Mouse (Mus musculus) embryo, embryonic 9.5 days (tissue): ENCODE data around the gene Il1f10.

Experiments used
- DNase-seq: peaks from one replicate; pipeline ENCODE4 v3.0.0-alpha.2; 2017; ENCODE audit errors: extremely low spot score

Gene Il1f10

DNA sequence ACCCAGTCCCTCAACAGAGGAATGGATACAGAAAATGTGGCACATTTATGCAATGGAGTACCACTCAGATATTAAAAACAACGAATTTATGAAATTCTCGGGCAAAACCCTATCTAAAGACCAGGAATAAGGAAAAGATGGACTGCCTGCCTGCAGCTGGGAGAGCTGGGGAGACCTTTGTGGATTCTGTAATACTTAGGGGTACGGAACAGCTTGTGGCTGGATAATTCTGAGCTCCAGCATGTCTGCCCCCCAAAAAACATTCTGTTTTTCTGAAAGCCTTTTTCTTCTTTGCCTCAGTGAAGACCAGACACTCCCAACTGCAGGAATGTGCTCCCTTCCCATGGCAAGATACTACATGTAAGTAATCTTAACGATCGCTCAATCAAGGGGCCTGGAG, at the start of gene Il1f10:
Gene Il1f10 (plus strand): TSS at position 301 of the 400 bp plus-strand sequence.
- no peak for DNase-seq

DNA sequence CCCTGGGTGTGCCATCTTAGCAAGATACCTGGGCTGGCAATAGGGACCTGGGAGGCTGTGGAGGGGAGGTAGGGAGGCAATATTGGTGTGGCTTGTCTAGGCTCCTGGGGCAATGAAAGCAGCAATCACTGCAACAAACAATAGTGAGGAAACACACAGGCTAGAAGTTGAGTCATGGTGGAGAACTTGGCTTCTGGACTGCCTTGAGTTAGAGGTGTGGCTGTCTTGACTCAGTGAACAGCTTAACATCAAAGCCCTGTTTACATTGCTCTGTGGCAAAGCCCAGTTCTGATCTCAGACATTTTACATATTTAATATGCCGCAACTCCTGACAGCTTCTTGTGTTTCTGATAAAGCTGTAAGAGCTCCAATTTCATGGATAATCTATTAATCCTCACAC, 23.5 kb upstream of the Il1f10 start:
- no peak for DNase-seq

DNA sequence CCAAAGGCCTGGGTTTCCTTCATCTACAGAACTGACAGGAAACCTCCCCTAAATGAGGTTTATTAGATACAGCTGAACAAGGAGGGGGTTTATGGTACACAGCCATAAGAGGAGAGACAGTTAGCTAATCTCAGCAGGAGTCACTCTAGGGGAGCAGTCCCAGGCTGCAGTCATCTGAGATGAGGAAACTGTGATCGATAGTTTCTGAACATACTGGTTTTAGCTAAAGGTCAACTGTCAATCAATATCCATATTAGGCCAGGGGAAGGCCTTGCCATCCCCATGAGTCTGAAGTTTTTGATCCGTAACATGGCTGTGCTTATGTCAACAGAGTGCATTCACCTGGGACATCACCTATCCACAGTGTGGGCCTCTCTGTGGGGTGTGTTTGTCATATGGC, 17.4 kb upstream of the Il1f10 start:
- no peak for DNase-seq

DNA sequence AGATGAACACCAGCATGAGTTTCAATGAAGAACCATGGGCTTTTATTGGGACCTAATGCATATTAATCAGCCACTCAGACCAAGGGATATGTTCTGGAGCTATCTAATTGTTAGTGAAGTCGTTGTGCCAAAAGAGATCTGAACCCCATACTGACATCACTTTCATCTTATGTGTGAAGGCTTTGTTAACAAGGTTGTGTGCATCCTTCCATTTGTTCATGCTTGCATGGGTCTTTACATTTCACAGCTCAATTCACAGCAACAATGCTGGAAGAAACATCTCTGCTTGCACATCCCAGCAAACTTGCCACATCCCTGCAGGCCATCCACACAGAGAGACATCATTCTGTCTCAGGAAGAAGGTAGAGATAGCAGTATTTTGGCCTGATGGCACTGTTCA, 15.8 kb upstream of the Il1f10 start:
- no peak for DNase-seq

DNA sequence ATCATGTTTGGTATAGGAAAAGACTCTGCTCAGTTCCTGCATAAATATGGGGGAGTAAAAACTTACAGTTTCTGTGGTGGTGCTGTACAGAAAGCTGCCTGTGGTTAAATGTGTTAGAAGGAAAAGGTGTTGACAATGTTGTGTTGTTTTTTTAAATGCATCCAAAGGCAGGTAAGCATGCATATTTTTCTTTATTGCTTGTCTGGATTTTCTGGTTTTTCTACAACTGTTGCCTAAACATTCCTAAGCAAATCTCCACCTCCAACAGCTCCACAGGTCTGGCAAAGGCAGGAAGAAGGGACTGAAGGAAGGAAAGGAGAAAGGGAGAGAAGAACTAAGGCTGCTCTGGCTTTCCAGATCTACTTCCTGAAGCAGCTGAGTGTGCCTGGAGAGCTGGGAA, 14.3 kb upstream of the Il1f10 start, which contains the start of gene Il1f5:
Gene Il1f5 (plus strand): TSS at position 301 of the 400 bp plus-strand sequence.
- no peak for DNase-seq

DNA sequence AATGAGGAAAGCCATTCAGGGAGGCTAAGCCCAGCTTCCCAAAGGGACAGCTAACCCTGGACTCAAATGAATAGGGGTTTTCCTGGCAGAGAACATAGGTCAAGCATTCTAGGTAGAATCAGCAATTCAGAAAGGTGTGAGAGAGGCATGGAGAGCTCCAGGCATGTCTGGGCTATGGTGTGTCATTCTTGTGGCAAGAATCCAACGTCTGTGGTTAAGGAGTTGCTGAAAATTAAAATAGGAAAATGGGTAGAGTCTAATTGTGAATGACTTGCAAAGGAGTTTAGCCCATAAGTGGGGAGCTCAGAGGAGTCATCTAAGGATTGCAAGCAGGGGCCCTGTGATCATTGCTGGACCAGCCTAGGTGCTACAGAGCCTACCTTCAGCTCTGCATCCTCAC, 3.6 kb downstream of the Il1f10 start:
- no peak for DNase-seq

DNA sequence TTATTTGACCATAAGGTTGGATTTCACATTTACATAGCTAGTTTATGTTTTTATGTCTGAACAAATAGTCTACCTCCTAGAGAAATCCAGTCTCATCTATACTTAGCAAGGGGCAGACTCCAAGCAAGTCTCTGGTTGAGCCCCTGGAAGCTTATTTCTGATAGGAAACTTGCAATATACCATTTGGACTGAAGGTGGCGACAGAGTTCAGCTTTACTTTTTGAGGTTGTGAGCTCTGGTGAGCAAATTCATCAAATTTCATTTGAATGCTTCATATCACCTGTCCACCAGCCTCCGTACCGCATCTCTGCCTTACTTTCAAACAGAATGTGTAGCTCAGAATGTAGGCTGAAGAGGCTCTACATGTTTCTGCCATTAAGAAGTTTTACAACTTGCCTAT, 5.8 kb downstream of the Il1f10 start:
- DNase-seq, result peak; percentile 69

DNA sequence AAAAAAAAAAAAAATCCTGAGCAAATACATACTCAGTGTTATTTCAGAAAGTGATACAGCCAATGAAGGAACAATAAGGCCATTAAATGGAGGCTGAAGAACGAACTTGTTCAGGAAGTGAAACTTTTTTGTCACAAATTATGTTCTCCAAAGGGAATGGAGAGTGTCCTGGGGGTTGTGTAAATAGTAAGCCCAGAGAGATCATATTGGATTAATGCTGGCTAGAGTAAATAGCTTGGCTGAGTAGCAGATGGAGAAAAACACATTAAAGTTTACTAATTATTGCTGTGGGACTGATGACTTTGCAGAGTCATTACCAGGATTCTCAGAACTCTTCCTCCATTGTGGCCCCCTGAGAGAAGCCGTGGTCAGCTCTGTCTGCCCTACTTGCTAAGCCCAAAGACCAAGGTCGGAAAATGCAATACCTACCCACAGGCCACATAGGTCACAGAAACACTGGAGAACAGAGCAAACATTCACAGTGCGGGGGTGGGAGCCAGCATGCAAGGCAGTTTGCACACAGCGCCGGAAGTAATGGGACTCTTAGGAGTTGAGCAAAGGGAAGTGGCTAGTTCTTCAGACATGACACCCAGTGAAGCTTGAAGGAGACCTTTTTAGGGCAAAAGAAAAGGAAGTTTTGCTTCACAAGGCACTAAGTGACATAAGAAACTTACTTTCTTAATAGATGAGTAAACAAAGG, 20.5 kb downstream of the Il1f10 start:
- DNase-seq, result no peak

DNA sequence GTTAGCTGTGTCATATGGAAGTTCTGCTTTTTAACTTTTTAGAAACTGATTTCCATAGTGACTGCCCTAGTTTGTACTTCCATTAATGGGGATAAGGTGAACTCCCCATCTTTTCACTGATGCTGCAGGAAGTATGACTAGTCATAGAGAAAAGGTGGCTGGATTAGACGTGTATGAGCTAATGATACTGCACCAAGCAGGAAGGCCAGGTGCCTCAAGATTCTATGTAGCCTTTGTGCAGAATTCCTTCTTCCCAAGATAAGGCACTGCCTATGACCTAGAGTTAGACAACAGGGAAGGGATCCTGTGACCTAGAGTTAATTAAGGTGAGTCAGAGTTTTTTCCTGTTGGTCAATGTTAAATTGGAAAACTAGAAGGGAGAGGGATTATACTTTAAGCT, 25.9 kb downstream of the Il1f10 start:
- no peak for DNase-seq

DNA sequence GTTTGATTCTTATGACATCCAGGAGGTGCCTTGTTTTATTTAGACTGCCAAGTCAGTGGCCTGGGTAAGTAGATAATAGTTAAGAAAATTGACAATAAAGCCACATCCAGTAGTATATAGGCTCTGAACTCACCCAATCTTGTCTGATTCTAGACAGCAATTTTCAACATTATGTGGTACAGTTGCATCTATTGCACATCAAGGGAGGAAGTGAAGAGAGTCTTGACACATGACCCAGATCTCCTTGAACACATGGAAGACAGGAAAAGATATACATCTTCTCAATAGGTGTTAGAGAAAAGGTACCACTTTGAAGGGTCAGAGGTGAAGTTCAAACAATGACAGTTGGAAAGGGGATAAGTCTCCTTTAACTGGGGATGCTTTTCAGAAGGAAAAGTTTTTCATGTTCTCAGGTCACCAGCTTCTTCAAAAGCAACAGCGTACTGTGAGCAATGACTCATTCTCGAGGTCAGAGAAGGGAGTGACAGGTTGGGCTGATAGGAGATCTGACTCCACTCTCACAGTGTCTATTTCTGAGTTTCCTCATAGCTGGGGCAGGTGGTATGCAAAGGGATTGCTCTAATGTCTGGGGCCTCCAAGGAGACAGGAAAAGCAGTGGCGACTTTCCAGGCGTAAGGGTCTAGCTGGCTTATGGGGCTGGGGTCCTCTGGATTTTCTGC, 27.1 kb downstream of the Il1f10 start:
- no peak for DNase-seq

DNA sequence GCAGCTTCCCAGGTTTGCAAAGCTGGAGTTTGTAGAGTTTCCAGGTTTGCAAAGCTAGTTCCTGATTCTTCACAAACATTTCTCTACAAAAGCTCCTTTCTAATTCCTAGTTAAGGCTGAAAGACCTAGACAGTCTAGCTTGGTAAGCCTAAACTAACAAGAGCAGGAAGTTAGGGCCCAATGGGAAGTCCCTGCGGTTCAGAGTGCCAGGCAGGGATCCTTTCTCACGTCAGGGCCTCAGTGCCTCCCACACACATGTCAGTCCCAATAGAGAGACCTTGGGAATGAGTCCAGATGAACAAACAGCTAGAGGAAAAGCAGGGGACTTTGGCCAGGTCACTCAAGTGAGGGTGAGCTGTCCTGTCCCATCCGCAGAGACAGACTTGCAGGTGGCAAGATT, 44.3 kb downstream of the Il1f10 start:
- DNase-seq, result no peak

DNA sequence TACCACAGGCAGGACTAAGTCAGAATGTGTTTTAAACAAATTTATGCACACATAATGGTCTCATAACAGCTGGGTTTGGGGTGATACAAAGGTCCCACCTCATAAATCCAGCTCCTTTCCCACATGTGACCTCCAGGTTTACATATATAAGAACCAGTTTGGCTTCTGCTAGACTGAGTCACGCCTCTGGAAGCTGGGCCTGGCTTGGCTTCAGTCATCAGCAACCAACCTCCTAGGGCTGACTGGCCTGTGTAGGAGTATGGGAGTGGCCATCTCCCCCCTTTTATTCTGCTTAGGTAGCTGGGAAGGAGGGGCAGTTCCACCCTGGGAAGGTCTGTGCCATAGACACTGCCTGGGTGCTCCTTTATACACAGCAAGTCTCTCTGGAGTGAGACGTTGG, 45.5 kb downstream of the Il1f10 start, which contains the start of gene Il1rn:
Gene Il1rn (plus strand): TSS at position 309 of the 400 bp plus-strand sequence.
- no peak for DNase-seq

DNA sequence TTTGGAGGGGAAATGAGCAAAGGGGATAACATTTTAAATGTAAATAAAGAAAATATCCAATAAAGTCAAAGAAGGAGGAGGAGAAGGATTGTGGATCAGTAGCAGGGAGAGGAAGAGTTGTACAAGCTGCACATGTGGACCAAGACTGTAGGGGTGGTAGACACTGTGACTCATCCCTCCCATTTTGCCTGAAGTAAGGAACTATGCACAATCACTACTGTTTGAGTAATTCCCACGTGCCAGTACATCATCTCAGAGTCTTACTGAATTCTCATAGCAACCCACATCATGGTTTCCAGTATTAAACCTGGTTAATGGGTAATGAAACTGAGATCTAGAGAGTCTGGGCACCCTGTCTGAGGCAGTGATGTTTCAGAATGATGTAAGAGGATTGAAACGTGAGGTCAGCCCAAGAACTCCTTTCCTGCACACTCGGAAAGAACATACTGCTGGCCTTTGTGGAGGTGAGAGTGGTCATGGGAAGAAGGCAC, 50.4 kb downstream of the Il1f10 start:
- DNase-seq, result no peak
